Mouse (Mus musculus) c-Kit-negative CD71-positive TER-119-positive erythroid progenitor cells, embryonic 14.5 days (primary cell): Measurements from ENCODE around the gene Tmcc3.
"Not testable (repeated sequence)": the region's sequence is repeated elsewhere in the genome, so short reads cannot be mapped to it uniquely, and the experiment has no call there.

Experiments
- DNase-seq: peaks from one replicate; pipeline ENCODE4 v3.0.0-alpha.2; 2013; ENCODE audit warnings: low read depth, low spot score

Tmcc3 gene

GRCm38 (mm10) chr10:94514506-94515178, 202.9 kb downstream of the Tmcc3 start:
- no peak for DNase-seq

GRCm38 (mm10) chr10:94515179-94515545, 203.4 kb downstream of the Tmcc3 start:
- DNase-seq: no peak

- no peak for DNase-seq
Observed at GRCm38 (mm10) chr10:94515583-94515982, 203.8 kb downstream of the Tmcc3 start.

GRCm38 (mm10) chr10:94519887-94520286, 208.1 kb downstream of the Tmcc3 start:
- DNase-seq: no peak

GRCm38 (mm10) chr10:94520306-94521106, 208.8 kb downstream of the Tmcc3 start:
- DNase-seq: no peak

- DNase-seq: peak; percentile 27
Observed at GRCm38 (mm10) chr10:94521107-94521401, 209.3 kb downstream of the Tmcc3 start.

GRCm38 (mm10) chr10:94521776-94522175, 210.0 kb downstream of the Tmcc3 start:
- DNase-seq: no peak

- no peak for DNase-seq
Observed at GRCm38 (mm10) chr10:94523297-94523696, 211.5 kb downstream of the Tmcc3 start.

- DNase-seq: no peak
Observed at GRCm38 (mm10) chr10:94523711-94524156, 212.0 kb downstream of the Tmcc3 start.

- DNase-seq: no peak
Observed at GRCm38 (mm10) chr10:94524966-94525365, 213.2 kb downstream of the Tmcc3 start.

GRCm38 (mm10) chr10:94525784-94526183, 214.0 kb downstream of the Tmcc3 start:
- no peak for DNase-seq

- no peak for DNase-seq
Observed at GRCm38 (mm10) chr10:94526834-94527233, 215.1 kb downstream of the Tmcc3 start.

GRCm38 (mm10) chr10:94527248-94527647, 215.5 kb downstream of the Tmcc3 start:
- peak; percentile 44 for DNase-seq

GRCm38 (mm10) chr10:94530079-94530478, 218.3 kb downstream of the Tmcc3 start:
- DNase-seq: no peak

GRCm38 (mm10) chr10:94531482-94531881, 219.7 kb downstream of the Tmcc3 start:
- no peak for DNase-seq

GRCm38 (mm10) chr10:94533081-94533724, 221.5 kb downstream of the Tmcc3 start:
- DNase-seq: no peak

- not testable (repeated sequence) for DNase-seq
Observed at GRCm38 (mm10) chr10:94538623-94539022, 226.9 kb downstream of the Tmcc3 start.

GRCm38 (mm10) chr10:94540241-94540640, 228.5 kb downstream of the Tmcc3 start:
- no peak for DNase-seq

GRCm38 (mm10) chr10:94543956-94544355, 232.2 kb downstream of the Tmcc3 start:
- DNase-seq: no peak

- no peak for DNase-seq
Observed at GRCm38 (mm10) chr10:94544803-94545202, 233.1 kb downstream of the Tmcc3 start.

- no peak for DNase-seq
Observed at GRCm38 (mm10) chr10:94545259-94546019, 233.7 kb downstream of the Tmcc3 start.

GRCm38 (mm10) chr10:94546617-94547016, 234.9 kb downstream of the Tmcc3 start:
- DNase-seq: no peak
